13 mouse cellular contexts compared by ENCODE assay signal in the genomic region with DNA sequence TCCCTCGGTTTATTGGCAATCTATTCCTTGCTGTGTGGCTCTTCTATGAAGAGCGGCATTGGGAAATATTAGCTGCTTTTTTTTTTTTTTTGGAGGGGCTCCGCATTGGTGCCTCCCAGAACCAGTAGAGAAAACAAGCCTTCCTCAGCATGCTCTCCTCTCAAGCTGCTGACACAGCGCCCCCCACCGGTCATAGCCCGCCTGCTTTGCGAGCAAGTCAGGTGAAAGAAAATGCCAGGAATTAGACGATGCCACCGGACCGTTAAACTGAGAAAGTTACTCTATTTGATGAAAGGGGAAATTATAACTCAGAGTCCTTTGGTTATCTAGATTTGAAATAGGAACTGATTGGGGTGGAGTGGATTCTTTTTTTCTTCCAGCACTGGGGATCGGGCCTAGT. TPM values are rescaled to one million over a fixed set of nuclear protein-coding genes. Genes with fewer than 3 reads are reported as not detected.
DNase-seq lines count a peak whose midpoint lies in the region; ATAC-seq and TF ChIP-seq lines count a peak whose summit lies in the region.
"Had no signal": no experiment of that assay in that cellular context is flagged by ENCODE, and none has a peak within 500 bp of the region (broad histone marks: within the 10 kb centered on the region; RNA-seq: fewer than 3 reads in every experiment).

No protein-coding gene starts in this region.

- H3K27me3 ChIP-seq in forebrain, postnatal 0 days (ENCODE audit: insufficient read depth, low read length), result no peaks in the 10 kb centered on the region
- no peaks in the 10 kb centered on the region for H3K27me3 ChIP-seq in forebrain, embryonic 12.5 days
- no peaks in the 10 kb centered on the region for H3K27me3 ChIP-seq in lung, embryonic 14.5 days (ENCODE audit: insufficient read depth, low read length)
- no peaks in the 10 kb centered on the region for H3K27me3 ChIP-seq in stomach, postnatal 0 days (ENCODE audit: control insufficient read depth, insufficient read depth, low read length)
- H3K27me3 ChIP-seq: intestine, embryonic 15.5 days; liver, embryonic 15.5 days had no signal

- TF ChIP-seq EP300 in stomach, postnatal 0 days (optimal IDR thresholded peaks at IDR 0.05), result no peak

- no peak overlapping the region for H3K4me2 ChIP-seq in forebrain, postnatal 0 days (ENCODE audit: low read depth)
- no peak overlapping the region for H3K4me2 ChIP-seq in forebrain, embryonic 12.5 days
- H3K4me2 ChIP-seq in lung, embryonic 14.5 days, result no peak overlapping the region
- H3K4me2 ChIP-seq in stomach, postnatal 0 days (replicated peaks; ENCODE audit: low read depth), result no peak overlapping the region
- H3K4me2 ChIP-seq: intestine, embryonic 15.5 days; liver, embryonic 15.5 days had no signal

- DNase-seq in forebrain, postnatal 0 days, result no peak
- no peak for DNase-seq in lung, embryonic 14.5 days
- no peak for DNase-seq in lung, adult 18-20 months
- no peak for DNase-seq in stomach, postnatal 0 days (ENCODE audit: low spot score)
- no peak for DNase-seq in adipocyte (ENCODE audit: low spot score)
- no peak for DNase-seq in thymus, adult 18-20 months
- DNase-seq: layer of hippocampus, postnatal 36 days; spleen, adult 18-20 months; thymus, adult 2 months had no signal

- no peaks in the 10 kb centered on the region for H3K36me3 ChIP-seq in forebrain, postnatal 0 days (ENCODE audit: insufficient read depth)
- no peaks in the 10 kb centered on the region for H3K36me3 ChIP-seq in forebrain, embryonic 12.5 days (replicated peaks)
- H3K36me3 ChIP-seq in lung, embryonic 14.5 days (ENCODE audit: insufficient read depth), result no peaks in the 10 kb centered on the region
- no peaks in the 10 kb centered on the region for H3K36me3 ChIP-seq in stomach, postnatal 0 days (ENCODE audit: control insufficient read depth, insufficient read depth, low read length)
- H3K36me3 ChIP-seq: liver, embryonic 15.5 days had no signal

- peaks cover 5% of the 10 kb centered on the region; the same call in 1 of the 2 replicates for H3K4me1 ChIP-seq in forebrain, postnatal 0 days (ENCODE audit: insufficient read depth)
- no peaks in the 10 kb centered on the region for H3K4me1 ChIP-seq in forebrain, embryonic 12.5 days
- no peaks in the 10 kb centered on the region for H3K4me1 ChIP-seq in lung, embryonic 14.5 days (ENCODE audit: insufficient read depth)
- H3K4me1 ChIP-seq in cortical plate, adult 2 months (ENCODE audit: control insufficient read depth, insufficient read depth, low read length), result no peaks in the 10 kb centered on the region
- no peaks in the 10 kb centered on the region for H3K4me1 ChIP-seq in stomach, postnatal 0 days (replicated peaks; ENCODE audit: control insufficient read depth, insufficient read depth)
- H3K4me1 ChIP-seq: intestine, embryonic 15.5 days; liver, embryonic 15.5 days had no signal

- peak; percentile 35; the same call in 1 of the 2 replicates for TF ChIP-seq CTCF in forebrain, postnatal 0 days (IDR thresholded peaks at IDR 0.05; ENCODE audit: low read depth)
- TF ChIP-seq CTCF in lung, embryonic 14.5 days (IDR thresholded peaks at IDR 0.05; ENCODE audit: low read depth), result peak; percentile 13; the same call in 1 of the 2 replicates
- TF ChIP-seq CTCF in cortical plate, adult 2 months (IDR thresholded peaks at IDR 0.05; ENCODE audit: extremely low read depth, insufficient read depth, low read length), result peak; percentile 42
- TF ChIP-seq CTCF in stomach, postnatal 0 days (IDR thresholded peaks at IDR 0.05; ENCODE audit: low read depth), result peak; percentile 22; the same call in 1 of the 2 replicates

- 70% methylated on average over 11 of the region's 11 CpGs for WGBS in forebrain, postnatal 0 days
- 81% methylated on average over 11 of the region's 11 CpGs for WGBS in forebrain, embryonic 12.5 days
- WGBS in lung, embryonic 14.5 days, result 77% methylated on average over 11 of the region's 11 CpGs
- WGBS in stomach, postnatal 0 days, result 82% methylated on average over 11 of the region's 11 CpGs

- no peak overlapping the region for H3K9ac ChIP-seq in forebrain, postnatal 0 days
- no peak overlapping the region for H3K9ac ChIP-seq in forebrain, embryonic 12.5 days
- H3K9ac ChIP-seq in lung, embryonic 14.5 days, result no peak overlapping the region
- no peak overlapping the region for H3K9ac ChIP-seq in stomach, postnatal 0 days (ENCODE audit: low read length)
- H3K9ac ChIP-seq: intestine, embryonic 15.5 days; liver, embryonic 15.5 days had no signal

- H3K9me3 ChIP-seq in forebrain, postnatal 0 days (ENCODE audit: low read length), result no peaks in the 10 kb centered on the region
- 0 out of 2 replicates have a peak, but pooled peaks cover 7% of the 10 kb centered on the region for H3K9me3 ChIP-seq in forebrain, embryonic 12.5 days
- H3K9me3 ChIP-seq in lung, embryonic 14.5 days (ENCODE audit: low read depth, low read length), result no peaks in the 10 kb centered on the region
- no peaks in the 10 kb centered on the region for H3K9me3 ChIP-seq in stomach, postnatal 0 days (ENCODE audit: control insufficient read depth, low read length)
- H3K9me3 ChIP-seq: intestine, embryonic 15.5 days; liver, embryonic 15.5 days had no signal

- no peak for ATAC-seq in forebrain, postnatal 0 days
- ATAC-seq in forebrain, embryonic 12.5 days (ENCODE audit: low FRiP score), result no peak
- no peak for ATAC-seq in lung, embryonic 14.5 days (ENCODE audit: insufficient read depth)
- ATAC-seq in stomach, postnatal 0 days (ENCODE audit: low FRiP score, low TSS enrichment), result no peak
- ATAC-seq: intestine, embryonic 15.5 days had no signal

- no peak for TF ChIP-seq POLR2A in cortical plate, adult 2 months (IDR thresholded peaks at IDR 0.05; ENCODE audit: extremely low read depth, insufficient read depth, low read length)

- H3K4me3 ChIP-seq in forebrain, postnatal 0 days (ENCODE audit: low read depth, low read length), result no peak overlapping the region
- no peak overlapping the region for H3K4me3 ChIP-seq in forebrain, embryonic 12.5 days (replicated peaks)
- H3K4me3 ChIP-seq in lung, embryonic 14.5 days (ENCODE audit: low read depth, low read length), result no peak overlapping the region
- H3K4me3 ChIP-seq in cortical plate, adult 2 months (ENCODE audit: insufficient read depth, low read length), result no peak overlapping the region; the same call in 1 of the 2 replicates
- H3K4me3 ChIP-seq in stomach, postnatal 0 days (ENCODE audit: low read depth, low read length), result no peak overlapping the region
- H3K4me3 ChIP-seq: intestine, embryonic 15.5 days; liver, embryonic 15.5 days had no signal

- no peak overlapping the region; the same call in 1 of the 2 replicates for H3K27ac ChIP-seq in forebrain, postnatal 0 days (ENCODE audit: low read depth, low read length)
- no peak overlapping the region for H3K27ac ChIP-seq in forebrain, embryonic 12.5 days
- H3K27ac ChIP-seq in lung, embryonic 14.5 days (ENCODE audit: low read depth), result no peak overlapping the region
- no peak overlapping the region for H3K27ac ChIP-seq in cortical plate, adult 2 months (ENCODE audit: insufficient read depth, low read length)
- no peak overlapping the region for H3K27ac ChIP-seq in stomach, postnatal 0 days (replicated peaks)
- H3K27ac ChIP-seq: intestine, embryonic 15.5 days; liver, embryonic 15.5 days had no signal

RNA-seq across cellular contexts. Expression of gene B3glct, which starts 14.5 kb away (rescaled TPM):
- 16.5 and 19.9 TPM in 2 replicates for total RNA-seq in forebrain, postnatal 0 days (2014; rRNA removed)
- polyA plus RNA-seq in forebrain, postnatal 0 days (2015; fragmentation: Nextera tagmentation; extraction: Ambion mirVana), result 12.4 and 13.1 TPM in 2 replicates
- polyA plus RNA-seq in forebrain, embryonic 12.5 days (2016; fragmentation: Nextera tagmentation; extraction: Ambion mirVana), result 16.4 TPM in 2 replicates
- polyA plus RNA-seq in lung, embryonic 14.5 days (2014; fragmentation: Nextera tagmentation; extraction: Ambion mirVana), result 19.1 and 19.2 TPM in 2 replicates
- 14.2 and 17.0 TPM in 2 replicates for polyA plus RNA-seq in cortical plate, adult 2 months (2012; rRNA removed)
- polyA plus RNA-seq in stomach, postnatal 0 days (2015; fragmentation: Nextera tagmentation; extraction: Ambion mirVana), result 6.2 and 7.1 TPM in 2 replicates

RNA-seq across cellular contexts. Expression of gene Hsph1, which starts 56.4 kb away (rescaled TPM):
- total RNA-seq in forebrain, postnatal 0 days (2014; rRNA removed), result 41.2 and 49.2 TPM in 2 replicates
- polyA plus RNA-seq in forebrain, postnatal 0 days (2015; fragmentation: Nextera tagmentation; extraction: Ambion mirVana), result 68.4 and 78.6 TPM in 2 replicates
- 123 and 129 TPM in 2 replicates for polyA plus RNA-seq in forebrain, embryonic 12.5 days (2016; fragmentation: Nextera tagmentation; extraction: Ambion mirVana)
- 57.0 and 57.4 TPM in 2 replicates for polyA plus RNA-seq in lung, embryonic 14.5 days (2014; fragmentation: Nextera tagmentation; extraction: Ambion mirVana)
- 209 and 217 TPM in 2 replicates for polyA plus RNA-seq in cortical plate, adult 2 months (2012; rRNA removed)
- 11.7 and 13.4 TPM in 2 replicates for polyA plus RNA-seq in stomach, postnatal 0 days (2015; fragmentation: Nextera tagmentation; extraction: Ambion mirVana)
